Mouse (Mus musculus) heart, postnatal 0 days (tissue): ENCODE data around the gene Fmnl3.

Source experiments
- CTCF ChIP-seq: IDR thresholded peaks from 2 replicates; pipeline ENCODE4 v1.5.1; 2016; ENCODE audit warnings: antibody characterized with exemption, control low read depth, low read depth
- EP300 ChIP-seq: IDR thresholded peaks from 2 replicates; pipeline ENCODE4 v1.6.1; 2016; ENCODE audit warnings: antibody characterized with exemption, low read depth

DNA sequence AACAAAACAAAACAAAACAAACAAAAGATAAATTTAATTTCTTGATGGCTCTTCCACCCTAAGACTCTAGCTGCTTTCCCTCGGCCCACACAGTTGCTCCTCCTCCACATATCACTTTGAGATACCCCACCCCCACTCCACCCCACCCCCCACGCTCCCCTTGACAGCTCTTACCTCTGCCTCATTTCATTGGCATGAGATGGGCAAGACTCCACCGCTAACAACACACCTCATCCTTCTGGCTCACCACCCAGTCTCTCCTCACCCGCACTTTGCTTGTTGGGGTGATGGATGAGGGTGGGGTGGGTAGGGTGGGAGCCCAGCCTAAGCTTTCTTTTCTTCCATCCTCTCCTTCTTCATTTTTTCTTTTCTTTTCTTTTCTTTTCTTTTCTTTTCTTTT, 46.7 kb upstream of the Fmnl3 start:
- TF ChIP-seq CTCF: no peak
- TF ChIP-seq EP300: no peak
